Mouse (Mus musculus) layer of hippocampus, postnatal 10 days (tissue): ENCODE data around the gene Tmem189. TPM values are rescaled to one million over a fixed set of nuclear protein-coding genes. Genes with fewer than 3 reads are reported as not detected.

Source experiments
- DNase-seq, 2 experiments: peaks; one replicate each; pipeline ENCODE4 v3.0.0; 2021; ENCODE audit warnings: low spot score in 2 of 2
- total RNA-seq, 2 experiments: library from RNA; stranded (reverse); gene quantifications; 2 replicates each; pipeline ENCODE4 v1.2.3; 2021

Tmem189 gene
- total RNA-seq, 2 experiments from 2014 or later = 55.6 to 55.9 TPM

- no peak for DNase-seq
Observed at GRCm38 (mm10) chr2:167702126-167702525, 12.5 kb upstream of the Tmem189 start.

GRCm38 (mm10) chr2:167701472-167701871 is 11.8 kb upstream of the Tmem189 start:
- no peak for DNase-seq

GRCm38 (mm10) chr2:167700018-167700417 is 10.4 kb upstream of the Tmem189 start:
- no peak for DNase-seq

GRCm38 (mm10) chr2:167697902-167698301 is 8.3 kb upstream of the Tmem189 start:
- no peak for DNase-seq

GRCm38 (mm10) chr2:167696143-167696542 is 6.5 kb upstream of the Tmem189 start:
- no peak for DNase-seq

GRCm38 (mm10) chr2:167695491-167695890 is 5.9 kb upstream of the Tmem189 start:
- DNase-seq = no peak

GRCm38 (mm10) chr2:167694963-167695362 is 5.3 kb upstream of the Tmem189 start:
- DNase-seq = no peak

DNA sequence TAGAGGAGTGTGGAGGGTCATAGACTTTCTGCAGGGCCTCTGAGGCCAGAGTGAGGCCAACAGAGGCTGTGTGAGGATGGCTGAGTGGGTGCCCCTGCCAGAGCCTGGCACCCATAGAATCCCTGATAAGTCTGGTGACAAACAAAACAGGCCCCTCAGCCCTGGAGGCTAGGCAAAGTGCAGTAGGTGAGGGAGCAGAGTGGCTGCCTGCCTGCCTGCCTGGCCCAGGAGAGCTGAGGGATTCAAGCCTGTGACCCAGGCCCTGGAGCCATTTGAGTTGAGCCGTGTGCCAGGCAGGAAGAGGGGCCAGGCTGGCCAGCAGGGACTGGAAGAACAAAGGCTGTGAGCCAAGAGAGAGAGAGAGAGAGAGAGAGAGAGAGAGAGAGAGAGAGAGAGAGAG is 4.6 kb upstream of the Tmem189 start:
- DNase-seq = no peak

DNA sequence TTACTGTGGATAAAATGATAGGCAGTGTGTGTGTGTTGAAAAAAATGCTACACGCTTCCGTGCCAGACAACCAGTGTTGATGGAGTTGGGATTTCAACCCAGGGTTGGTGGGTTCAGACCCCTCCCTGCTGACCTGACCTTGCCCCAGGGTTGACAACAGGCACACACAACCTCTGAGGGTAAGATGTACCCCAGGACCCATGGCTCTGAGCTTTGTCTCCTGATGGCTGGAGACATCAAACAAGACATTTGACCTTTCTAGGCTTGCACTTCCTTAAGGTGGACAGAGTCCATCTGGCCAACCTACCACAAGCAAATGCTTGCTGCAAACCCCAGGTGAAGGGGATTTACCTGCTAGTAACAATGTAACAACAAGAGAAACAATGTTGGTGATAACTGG is 3.9 kb upstream of the Tmem189 start:
- no peak for DNase-seq

DNA sequence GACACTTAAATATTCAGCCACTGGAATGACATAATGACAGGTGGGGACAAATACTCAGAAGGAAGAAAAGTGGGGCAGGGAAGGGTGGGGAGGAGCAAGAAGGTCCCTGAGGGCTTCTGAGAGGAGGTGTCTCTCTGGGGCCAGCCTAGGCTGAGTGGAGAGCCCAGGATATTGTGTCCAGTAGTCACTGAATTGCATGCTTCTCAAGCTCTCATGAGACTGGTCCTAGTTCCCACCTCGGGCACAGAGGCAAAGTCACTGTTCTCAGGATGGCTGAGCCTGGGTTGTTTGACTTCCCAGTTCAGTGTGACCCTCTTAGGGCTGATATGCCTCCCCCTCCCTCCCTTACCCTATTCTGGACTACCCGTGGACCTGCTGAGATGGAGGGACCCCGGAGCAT is 3.2 kb upstream of the Tmem189 start:
- DNase-seq = no peak

DNA sequence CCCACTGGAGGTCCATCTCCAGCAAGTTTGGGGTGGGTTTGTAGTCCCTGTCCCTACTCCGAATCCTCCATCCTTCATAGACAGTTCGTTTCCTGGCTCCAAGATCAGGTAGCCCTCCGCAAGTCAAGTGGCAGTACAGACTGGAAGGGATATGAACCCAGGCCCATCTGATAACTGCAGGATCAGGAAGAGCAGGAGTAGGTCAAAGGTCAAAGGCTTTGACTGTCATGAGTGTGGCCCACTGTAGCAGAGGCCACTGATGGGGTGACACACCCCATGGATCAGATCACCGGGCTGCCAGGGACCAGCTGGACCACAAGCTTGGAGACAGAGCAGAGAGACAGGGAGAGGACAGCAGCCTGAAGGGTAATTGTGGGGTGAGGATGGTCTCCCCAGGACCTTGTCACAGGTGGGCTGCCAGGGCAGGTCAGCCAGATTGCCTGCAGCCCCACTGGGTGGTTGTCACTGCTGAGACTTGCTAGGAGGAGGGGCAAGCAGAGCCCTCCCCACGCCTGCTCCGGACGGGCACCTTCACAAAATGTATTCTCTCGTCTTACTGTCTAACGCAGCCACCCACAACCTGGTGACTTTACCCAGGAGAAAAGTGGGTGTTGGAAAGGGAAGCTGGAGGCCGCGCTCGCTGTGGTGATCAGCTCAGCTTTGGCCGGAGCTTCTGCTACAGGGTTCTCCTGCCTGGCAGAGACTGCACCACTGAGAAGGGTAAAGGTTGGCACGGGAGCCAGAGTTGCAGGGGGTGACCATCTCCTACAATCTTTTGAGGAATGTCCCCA is 2.4 kb upstream of the Tmem189 start:
- no peak for DNase-seq

GRCm38 (mm10) chr2:167691410-167691809 is 1.8 kb upstream of the Tmem189 start:
- no peak for DNase-seq

DNA sequence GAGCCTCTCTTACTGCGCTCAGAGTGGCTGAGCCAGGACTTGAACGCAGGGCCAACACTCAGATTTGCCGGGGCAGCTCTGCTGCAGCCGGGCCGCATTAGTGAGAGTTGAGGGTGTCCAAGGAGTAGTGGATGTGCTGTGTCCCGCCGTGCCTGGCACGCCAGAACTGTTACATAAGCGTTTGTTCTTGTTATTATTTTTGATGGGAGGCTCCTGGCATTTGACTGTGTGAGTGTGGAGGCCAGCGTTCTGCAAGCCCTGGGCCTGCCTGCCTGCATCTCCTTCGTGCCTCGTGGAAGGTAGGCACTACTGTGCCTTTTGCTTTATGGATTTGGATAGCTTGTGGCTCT is 1.3 kb upstream of the Tmem189 start:
- DNase-seq = no peak

DNA sequence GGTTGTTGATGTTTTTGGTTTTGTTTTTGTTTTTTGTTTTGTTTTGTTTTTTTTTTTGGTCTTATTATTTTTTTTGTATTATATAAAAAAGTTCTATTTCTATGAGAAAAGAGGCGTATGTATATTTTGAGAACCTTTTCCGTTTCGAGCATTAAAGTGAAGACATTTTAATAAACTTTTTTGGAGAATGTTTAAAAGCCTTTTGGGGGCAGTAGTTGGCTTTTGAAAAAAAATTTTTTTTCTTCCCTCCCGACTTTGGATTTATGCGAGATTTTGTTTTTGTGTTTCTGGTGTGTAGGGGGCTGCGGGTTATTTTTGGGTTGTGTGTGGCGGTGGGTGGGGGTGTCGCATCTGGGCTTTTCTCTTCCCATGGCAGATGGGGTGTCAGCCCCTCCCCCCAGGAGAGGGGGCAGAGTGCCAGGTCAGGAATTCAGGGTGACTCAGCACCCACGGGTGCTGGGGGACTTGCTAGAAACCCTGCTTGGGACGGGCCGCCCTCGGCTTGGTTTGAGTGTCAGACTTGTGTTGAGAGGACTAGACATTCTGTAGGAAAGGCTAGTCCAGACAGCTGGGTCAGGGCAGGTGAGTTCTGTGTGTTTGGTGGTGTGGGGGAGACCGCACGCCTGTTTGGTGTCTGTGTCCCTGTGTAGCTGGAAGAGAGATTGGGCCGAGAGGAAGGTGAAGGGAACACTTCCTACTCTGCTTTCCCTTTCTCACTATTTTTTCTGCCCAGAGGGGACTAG is 768 bp upstream of the Tmem189 start:
- peak; percentile 55 to 71 for DNase-seq

- peak; percentile 76 to 85 for DNase-seq
Observed at GRCm38 (mm10) chr2:167688498-167689451, 847 bp downstream of the Tmem189 start, which contains the start of gene Cebpb. Gene Cebpb, plus strand, starts transcription at chr2:167688915.

DNA sequence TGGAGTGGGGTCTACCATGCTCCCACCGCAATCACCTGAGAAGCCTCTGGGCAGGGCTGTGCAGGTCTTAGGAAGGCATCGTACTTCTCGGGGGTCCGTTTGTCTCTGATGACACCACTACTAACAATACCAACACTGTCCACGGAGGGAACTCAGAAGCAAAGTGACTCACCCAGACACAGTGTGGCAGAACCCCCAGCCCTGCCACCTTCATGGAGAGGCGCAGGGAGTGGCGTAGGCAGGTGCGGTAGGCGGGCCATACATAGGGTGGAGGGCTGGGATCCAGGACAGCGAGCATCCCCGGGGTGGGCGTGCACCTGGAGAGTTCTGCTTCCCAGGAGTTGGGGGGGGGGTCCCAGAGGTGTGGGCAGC is 1.5 kb downstream of the Tmem189 start:
- peak in 1 of 2 experiments; percentile 33 for DNase-seq

DNA sequence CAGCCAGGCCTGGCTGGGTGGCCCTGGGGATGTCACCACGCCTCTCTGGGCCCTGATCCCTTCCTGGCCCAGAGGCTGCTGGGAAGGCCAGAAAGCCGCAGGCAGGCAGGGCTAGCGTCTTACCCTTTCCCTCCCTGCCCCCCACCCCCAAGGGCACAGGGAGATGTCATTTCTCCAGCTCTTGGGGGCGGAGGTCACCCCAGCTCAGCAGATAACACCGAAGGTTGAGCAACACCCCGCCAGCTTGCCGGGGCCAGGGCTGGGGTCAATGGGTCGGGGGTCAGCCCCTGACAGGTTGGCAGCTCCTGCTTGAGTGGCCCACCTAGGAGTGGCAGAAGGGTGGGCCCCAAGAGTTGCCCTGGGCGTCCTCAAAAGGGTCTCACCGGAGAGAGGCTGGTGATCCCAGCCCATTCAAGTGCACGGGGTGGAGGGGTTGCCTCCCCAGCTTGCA is 1.9 kb downstream of the Tmem189 start:
- no peak for DNase-seq

GRCm38 (mm10) chr2:167687250-167687586 is 2.4 kb downstream of the Tmem189 start:
- no peak for DNase-seq

GRCm38 (mm10) chr2:167686382-167687249 is 3.0 kb downstream of the Tmem189 start:
- DNase-seq = no peak

GRCm38 (mm10) chr2:167685865-167686264 is 3.8 kb downstream of the Tmem189 start:
- DNase-seq = no peak

- DNase-seq = peak; percentile 99
Observed at GRCm38 (mm10) chr2:167685137-167685536, 4.5 kb downstream of the Tmem189 start.
